Mouse (Mus musculus) ES-Bruce4 (cell line): ENCODE measurements at regions not wholly inside any gene's neighbourhood (a gene's known extent, or its start where the extent isn't known, plus 50 kb on each side); places are given as distances from the start of the nearest gene placed in this dataset.

Experiments
- CTCF ChIP-seq: IDR thresholded peaks from one replicate; pipeline ENCODE4 v1.8.1; 2011; ENCODE audit warnings: low read depth, low read length
- POLR2A ChIP-seq: IDR thresholded peaks from one replicate; pipeline ENCODE4 v1.8.1; 2011; ENCODE audit warnings: low read length; ENCODE audit not compliant: insufficient read depth

DNA sequence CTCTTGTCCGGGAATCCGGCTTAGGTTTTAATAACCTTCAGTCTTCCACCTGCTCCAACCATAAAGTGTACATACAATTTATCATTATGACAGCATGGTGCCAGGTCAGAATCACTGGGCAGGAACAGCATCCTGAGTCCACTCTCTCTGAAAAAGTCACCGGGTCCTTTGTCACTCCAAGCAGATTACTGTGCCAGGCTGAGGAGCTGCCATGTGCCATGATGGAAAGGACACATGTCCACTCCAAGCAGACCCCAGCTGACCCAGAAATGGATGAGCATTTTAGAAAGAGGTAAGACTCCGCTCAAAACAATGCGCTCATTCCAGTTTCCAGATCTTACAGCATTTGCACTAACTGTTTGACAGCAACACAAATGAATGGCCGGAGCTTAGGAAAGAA lies 172.4 kb upstream of the Arglu1 start:
- TF ChIP-seq POLR2A (no peak), CTCF (no peak)
